Mouse (Mus musculus) heart, postnatal 36 days (tissue): ENCODE data around the gene Zfp653. TPM values are rescaled to one million over a fixed set of nuclear protein-coding genes. Genes with fewer than 3 reads are reported as not detected.
"Not testable (repeated sequence)": the region's sequence is repeated elsewhere in the genome, so short reads cannot be mapped to it uniquely, and the experiment has no call there.

Experiments used
- DNase-seq, 2 experiments: peaks; one replicate each; pipeline ENCODE4 v3.0.0; 2021 to 2022
- intact Hi-C: fragments of 180-260 bp; cut with DNase I; formaldehyde crosslinking; loops from one replicate; pipeline ENCODE4 v1.15.1; 2025
- total RNA-seq, 2 experiments: library from RNA; stranded (reverse); gene quantifications; 2 replicates each; pipeline ENCODE4 v1.2.3; 2021

Gene Zfp653
- total RNA-seq, 2 experiments from 2014 or later: 4.4 to 5.2 TPM

- intact Hi-C loops: loop anchor here (10.0 kb wide), 1 partner anchor 319 kb away; no protein-coding TSS in a partner anchor
Observed at GRCm38 (mm10) chr9:22076223-22076622, 5.0 kb upstream of the Zfp653 start.

GRCm38 (mm10) chr9:22075778-22076177 lies 4.6 kb upstream of the Zfp653 start:
- not testable (repeated sequence) for DNase-seq
- intact Hi-C loops: loop anchor here (10.0 kb wide), 1 partner anchor 319 kb away; no protein-coding TSS in a partner anchor

More at GRCm38 (mm10) chr9:22076223-22076622, 5.0 kb upstream of the Zfp653 start:
- no peak for DNase-seq

GRCm38 (mm10) chr9:22072276-22072675 lies 1.1 kb upstream of the Zfp653 start:
- DNase-seq: no peak
- intact Hi-C loops: loop anchor here (10.0 kb wide), 1 partner anchor 323 kb away; no protein-coding TSS in a partner anchor

GRCm38 (mm10) chr9:22069881-22070553 lies 1.2 kb downstream of the Zfp653 start:
- no peak for DNase-seq
- intact Hi-C loops: loop anchor here (2.0 to 10.0 kb wide), 3 partner anchors 15 to 325 kb away; partner anchors contain the start of genes Ecsit and Pigyl

GRCm38 (mm10) chr9:22067195-22067594 lies 4.0 kb downstream of the Zfp653 start:
- DNase-seq: no peak
- intact Hi-C loops: loop anchor here (5.0 kb wide), 1 partner anchor 90 kb away; the partner anchor contains the start of gene Pigyl

- peak; percentile 45 to 72 for DNase-seq
- intact Hi-C loops: loop anchor here (1.0 to 5.0 kb wide), 2 partner anchors 77 to 91 kb away; partner anchors contain the start of gene Pigyl
Observed at GRCm38 (mm10) chr9:22066433-22066832, 4.7 kb downstream of the Zfp653 start.

GRCm38 (mm10) chr9:22065642-22066041 lies 5.5 kb downstream of the Zfp653 start:
- intact Hi-C loops: loop anchor here (1.0 to 5.0 kb wide), 2 partner anchors 78 to 92 kb away; partner anchors contain the start of gene Pigyl

GRCm38 (mm10) chr9:22064341-22064740 lies 6.8 kb downstream of the Zfp653 start:
- intact Hi-C loops: no loop called here
- DNase-seq: no peak

More at GRCm38 (mm10) chr9:22065642-22066041, 5.5 kb downstream of the Zfp653 start:
- DNase-seq: no peak

GRCm38 (mm10) chr9:22061339-22061738 lies 9.8 kb downstream of the Zfp653 start:
- DNase-seq: no peak
- intact Hi-C loops: no loop called here

GRCm38 (mm10) chr9:22058011-22058424 lies 13.2 kb downstream of the Zfp653 start:
- DNase-seq: peak; percentile 41 to 60
- intact Hi-C loops: loop anchor here (5.0 kb wide), 1 partner anchor 81 kb away; no protein-coding TSS in a partner anchor

GRCm38 (mm10) chr9:22057031-22057517 lies 14.1 kb downstream of the Zfp653 start:
- intact Hi-C loops: loop anchor here (5.0 kb wide), 1 partner anchor 80 kb away; no protein-coding TSS in a partner anchor
- DNase-seq: no peak

GRCm38 (mm10) chr9:22056303-22056910 lies 14.8 kb downstream of the Zfp653 start:
- intact Hi-C loops: loop anchor here (5.0 kb wide), 1 partner anchor 79 kb away; no protein-coding TSS in a partner anchor
- DNase-seq: no peak

- intact Hi-C loops: loop anchor here (5.0 kb wide), 1 partner anchor 78 kb away; no protein-coding TSS in a partner anchor
- DNase-seq: no peak
Observed at GRCm38 (mm10) chr9:22055713-22056112, 15.5 kb downstream of the Zfp653 start.

GRCm38 (mm10) chr9:22054411-22055076 lies 16.6 kb downstream of the Zfp653 start:
- DNase-seq: peak; percentile 35 to 36

GRCm38 (mm10) chr9:22053657-22054056 lies 17.5 kb downstream of the Zfp653 start:
- intact Hi-C loops: no loop called here
- DNase-seq: no peak

More at GRCm38 (mm10) chr9:22054411-22055076, 16.6 kb downstream of the Zfp653 start:
- intact Hi-C loops: loop anchor here (5.0 kb wide), 1 partner anchor 77 kb away; no protein-coding TSS in a partner anchor

- no peak for DNase-seq
- intact Hi-C loops: no loop called here
Observed at GRCm38 (mm10) chr9:22051958-22052254, 19.3 kb downstream of the Zfp653 start, which contains the start of gene Elavl3. TSS of gene Elavl3 (minus strand) at chr9:22052023.

- DNase-seq: no peak
- intact Hi-C loops: no loop called here
Observed at GRCm38 (mm10) chr9:22051161-22051957, 19.8 kb downstream of the Zfp653 start.

- DNase-seq: peak; percentile 23 to 29
- intact Hi-C loops: no loop called here
Observed at GRCm38 (mm10) chr9:22050351-22050889, 20.8 kb downstream of the Zfp653 start.

GRCm38 (mm10) chr9:22049721-22050270 lies 21.4 kb downstream of the Zfp653 start:
- no peak for DNase-seq
- intact Hi-C loops: no loop called here
